Mouse (Mus musculus) adrenal gland, postnatal 36 days (tissue): ENCODE measurements around the gene Vmac. TPM values are rescaled to one million over a fixed set of nuclear protein-coding genes. Genes with fewer than 3 reads are reported as not detected.

ENCODE experiments used
- DNase-seq, 2 experiments: peaks; one replicate each; pipeline ENCODE4 v3.0.0; 2021; ENCODE audit warnings: mixed read lengths in 1 of 2
- total RNA-seq, 2 experiments: library from RNA; stranded (reverse); gene quantifications; 2 replicates each; pipeline ENCODE4 v1.2.3; 2021

Vmac gene
- total RNA-seq, 2 experiments from 2014 or later: 14.7 to 36.6 TPM

- DNase-seq: no peak
Measured at GRCm38 (mm10) chr17:56740118-56740787, 22.4 kb upstream of the Vmac start.

GRCm38 (mm10) chr17:56738221-56738620 lies 20.4 kb upstream of the Vmac start:
- DNase-seq: no peak

GRCm38 (mm10) chr17:56736534-56736933 lies 18.7 kb upstream of the Vmac start:
- DNase-seq: no peak

- DNase-seq: no peak
Measured at GRCm38 (mm10) chr17:56729656-56730055, 11.8 kb upstream of the Vmac start.

- DNase-seq: no peak
Measured at GRCm38 (mm10) chr17:56729151-56729550, 11.3 kb upstream of the Vmac start.

GRCm38 (mm10) chr17:56728117-56728516 lies 10.3 kb upstream of the Vmac start:
- DNase-seq: no peak

- DNase-seq: no peak
Measured at GRCm38 (mm10) chr17:56727659-56728058, 9.8 kb upstream of the Vmac start.

GRCm38 (mm10) chr17:56727029-56727649 lies 9.3 kb upstream of the Vmac start:
- DNase-seq: no peak

- no peak for DNase-seq
Measured at GRCm38 (mm10) chr17:56723419-56724161, 5.8 kb upstream of the Vmac start.

GRCm38 (mm10) chr17:56722441-56722840 lies 4.6 kb upstream of the Vmac start:
- DNase-seq: peak; percentile 70 to 78

- DNase-seq: peak; percentile 95
Measured at GRCm38 (mm10) chr17:56716655-56717362, 1.0 kb downstream of the Vmac start.

GRCm38 (mm10) chr17:56715914-56716654 lies 1.7 kb downstream of the Vmac start:
- no peak for DNase-seq

- DNase-seq: no peak
Measured at GRCm38 (mm10) chr17:56715360-56715759, 2.5 kb downstream of the Vmac start.

GRCm38 (mm10) chr17:56709708-56710107 lies 8.1 kb downstream of the Vmac start:
- DNase-seq: no peak

- peak in 1 of 2 experiments; percentile 37 for DNase-seq
Measured at GRCm38 (mm10) chr17:56708692-56709091, 9.1 kb downstream of the Vmac start.

- no peak for DNase-seq
Measured at GRCm38 (mm10) chr17:56706515-56706914, 11.3 kb downstream of the Vmac start.

GRCm38 (mm10) chr17:56703038-56703437 lies 14.8 kb downstream of the Vmac start:
- no peak for DNase-seq

- DNase-seq: peak in 1 of 2 experiments; percentile 30
Measured at GRCm38 (mm10) chr17:56700451-56700850, 17.4 kb downstream of the Vmac start.

GRCm38 (mm10) chr17:56693851-56694310 lies 23.9 kb downstream of the Vmac start:
- DNase-seq: peak; percentile 82 to 87

GRCm38 (mm10) chr17:56693395-56693794 lies 24.4 kb downstream of the Vmac start:
- DNase-seq: no peak

- DNase-seq: no peak
Measured at GRCm38 (mm10) chr17:56688689-56689088, 29.1 kb downstream of the Vmac start.

- no peak for DNase-seq
Measured at GRCm38 (mm10) chr17:56688045-56688444, 29.8 kb downstream of the Vmac start.
